Mouse (Mus musculus) hindbrain, embryonic 10.5 days (tissue): ENCODE measurements around the gene Pitpnc1. TPM values are rescaled to one million over a fixed set of nuclear protein-coding genes. Genes with fewer than 3 reads are reported as not detected.

Experiments
- DNase-seq: peaks from one replicate; pipeline ENCODE4 v3.0.0-alpha.2; 2017; ENCODE audit warnings: low spot score
- H3K27ac ChIP-seq: fragments of 300-500 bp; sonication (generic); 2 replicates; pipeline ENCODE4 v1.5.1; 2016; ENCODE audit warnings: mild to moderate bottlenecking, moderate library complexity
- H3K27me3 ChIP-seq: fragments of 300-500 bp; sonication (generic); 2 replicates; pipeline ENCODE4 v1.6.1; 2016; ENCODE audit warnings: mild to moderate bottlenecking; ENCODE audit not compliant: poor library complexity, insufficient read depth, severe bottlenecking
- H3K36me3 ChIP-seq: fragments of 300-500 bp; sonication (generic); 2 replicates; pipeline ENCODE4 v1.6.1; 2016; ENCODE audit warnings: mild to moderate bottlenecking, moderate library complexity
- H3K4me1 ChIP-seq: fragments of 300-500 bp; sonication (generic); replicated peaks from 2 replicates; pipeline ENCODE4 v1.6.1; 2016; ENCODE audit warnings: mild to moderate bottlenecking
- H3K4me3 ChIP-seq: fragments of 300-500 bp; sonication (generic); 2 replicates; pipeline ENCODE4 v1.5.1; 2016; ENCODE audit warnings: mild to moderate bottlenecking, moderate library complexity
- H3K9me3 ChIP-seq: fragments of 300-500 bp; sonication (generic); 2 replicates; pipeline ENCODE4 v1.6.1; 2016; ENCODE audit warnings: mild to moderate bottlenecking, moderate library complexity
- WGBS: fragments of 180-500 bp; shearing (Covaris S2); methylation state at CpG from one replicate; pipeline ENCODE4 v1.1.7; 2016; 5-methylcytosine and 5-hydroxymethylcytosine counted together
- polyA plus RNA-seq: library from polyadenylated mRNA; unstranded; fragments of >200 nt; fragmentation: Nextera tagmentation; extraction: Ambion mirVana; gene quantifications from 2 replicates; pipeline ENCODE4 v1.2.1, GENCODE M21; 2016

Gene Pitpnc1
- polyA plus RNA-seq, 1 experiment from 2014 or later, result 21.9 TPM

GRCm38 (mm10) chr11:107337391-107338148 lies 132.9 kb downstream of the Pitpnc1 start:
- Histone ChIP-seq H3K9me3 (no peaks in the 10 kb centered on the region), H3K4me3 (no peak overlapping the region; the same call in 1 of the 2 replicates), H3K27me3 (no peaks in the 10 kb centered on the region), H3K36me3 (peaks cover 23% of the 10 kb centered on the region), H3K4me1 (peaks cover 45% of the 10 kb centered on the region), H3K27ac (no peak overlapping the region)
- WGBS, result 40% methylated on average over 18 of the region's 18 CpGs
- peak; percentile 34 for DNase-seq

- WGBS, result 81% methylated on average over 11 of the region's 11 CpGs
Observed at GRCm38 (mm10) chr11:107335756-107336155, 134.7 kb downstream of the Pitpnc1 start.

GRCm38 (mm10) chr11:107334849-107335484 lies 135.5 kb downstream of the Pitpnc1 start:
- H3K27ac ChIP-seq, result no peak overlapping the region
- peaks cover 34% of the 10 kb centered on the region for H3K4me1 ChIP-seq
- WGBS, result 81% methylated on average over 15 of the region's 15 CpGs
- no peak for DNase-seq
- H3K4me3 ChIP-seq, result no peak overlapping the region
- no peaks in the 10 kb centered on the region for H3K27me3 ChIP-seq
- H3K36me3 ChIP-seq, result peaks cover 25% of the 10 kb centered on the region
- no peaks in the 10 kb centered on the region for H3K9me3 ChIP-seq

More at GRCm38 (mm10) chr11:107335756-107336155, 134.7 kb downstream of the Pitpnc1 start:
- Histone ChIP-seq H3K4me3 (no peak overlapping the region), H3K4me1 (peaks cover 36% of the 10 kb centered on the region), H3K27ac (no peak overlapping the region), H3K9me3 (no peaks in the 10 kb centered on the region), H3K27me3 (no peaks in the 10 kb centered on the region), H3K36me3 (peaks cover 25% of the 10 kb centered on the region)
- no peak for DNase-seq

GRCm38 (mm10) chr11:107332905-107333304 lies 137.6 kb downstream of the Pitpnc1 start:
- Histone ChIP-seq H3K4me1 (peaks cover 17% of the 10 kb centered on the region), H3K4me3 (no peak overlapping the region), H3K27ac (no peak overlapping the region), H3K27me3 (no peaks in the 10 kb centered on the region), H3K9me3 (no peaks in the 10 kb centered on the region), H3K36me3 (peaks cover 25% of the 10 kb centered on the region)
- 91% methylated on average over 3 of the region's 3 CpGs for WGBS
- no peak for DNase-seq

GRCm38 (mm10) chr11:107332332-107332731 lies 138.2 kb downstream of the Pitpnc1 start:
- Histone ChIP-seq H3K36me3 (peaks cover 25% of the 10 kb centered on the region), H3K4me3 (no peak overlapping the region), H3K27me3 (no peaks in the 10 kb centered on the region), H3K27ac (no peak overlapping the region), H3K4me1 (peaks cover 15% of the 10 kb centered on the region), H3K9me3 (no peaks in the 10 kb centered on the region)
- 98% methylated on average over 13 of the region's 13 CpGs for WGBS
- no peak for DNase-seq

GRCm38 (mm10) chr11:107331425-107331824 lies 139.1 kb downstream of the Pitpnc1 start:
- H3K27me3 ChIP-seq, result no peaks in the 10 kb centered on the region
- no peak overlapping the region for H3K27ac ChIP-seq
- H3K4me3 ChIP-seq, result no peak overlapping the region
- DNase-seq, result no peak
- 95% methylated on average over 2 of the region's 2 CpGs for WGBS
- no peaks in the 10 kb centered on the region for H3K9me3 ChIP-seq
- peaks cover 18% of the 10 kb centered on the region for H3K4me1 ChIP-seq
- peaks cover 25% of the 10 kb centered on the region for H3K36me3 ChIP-seq

GRCm38 (mm10) chr11:107327326-107327725 lies 143.2 kb downstream of the Pitpnc1 start:
- DNase-seq, result no peak
- Histone ChIP-seq H3K36me3 (no peaks in the 10 kb centered on the region), H3K4me1 (peaks cover 24% of the 10 kb centered on the region), H3K27me3 (no peaks in the 10 kb centered on the region), H3K27ac (no peak overlapping the region), H3K9me3 (no peaks in the 10 kb centered on the region), H3K4me3 (no peak overlapping the region)
- WGBS, result 83% methylated on average over 10 of the region's 10 CpGs

GRCm38 (mm10) chr11:107325739-107326725 lies 144.5 kb downstream of the Pitpnc1 start:
- Histone ChIP-seq H3K9me3 (peaks cover 5% of the 10 kb centered on the region; the same call in 1 of the 2 replicates), H3K4me1 (peaks cover 24% of the 10 kb centered on the region), H3K4me3 (peak overlapping the region; percentile 5; the same call in 1 of the 2 replicates), H3K27ac (peak overlapping the region; percentile 81), H3K27me3 (no peaks in the 10 kb centered on the region), H3K36me3 (no peaks in the 10 kb centered on the region)
- WGBS, result 33% methylated on average over 14 of the region's 14 CpGs
- DNase-seq, result peak; percentile 52

- peaks cover 24% of the 10 kb centered on the region for H3K4me1 ChIP-seq
- no peaks in the 10 kb centered on the region for H3K27me3 ChIP-seq
- WGBS, result 85% methylated on average over 4 of the region's 4 CpGs
- H3K9me3 ChIP-seq, result peaks cover 5% of the 10 kb centered on the region; the same call in 1 of the 2 replicates
- H3K36me3 ChIP-seq, result no peaks in the 10 kb centered on the region
- DNase-seq, result no peak
- no peak overlapping the region for H3K4me3 ChIP-seq
- peak overlapping the region; percentile 81; the same call in 1 of the 2 replicates for H3K27ac ChIP-seq
Observed at GRCm38 (mm10) chr11:107325226-107325625, 145.3 kb downstream of the Pitpnc1 start.

GRCm38 (mm10) chr11:107323173-107323572 lies 147.3 kb downstream of the Pitpnc1 start:
- no peak overlapping the region for H3K4me3 ChIP-seq
- no peak for DNase-seq
- H3K36me3 ChIP-seq, result peaks cover 7% of the 10 kb centered on the region; the same call in 1 of the 2 replicates
- H3K9me3 ChIP-seq, result peaks cover 5% of the 10 kb centered on the region; the same call in 1 of the 2 replicates
- 77% methylated on average over 18 of the region's 18 CpGs for WGBS
- H3K27me3 ChIP-seq, result no peaks in the 10 kb centered on the region
- H3K4me1 ChIP-seq, result peaks cover 31% of the 10 kb centered on the region
- no peak overlapping the region for H3K27ac ChIP-seq

- Histone ChIP-seq H3K36me3 (peaks cover 7% of the 10 kb centered on the region; the same call in 1 of the 2 replicates), H3K9me3 (peaks cover 5% of the 10 kb centered on the region; the same call in 1 of the 2 replicates)
- WGBS, result 92% methylated on average over 13 of the region's 13 CpGs
Observed at GRCm38 (mm10) chr11:107322226-107322625, 148.3 kb downstream of the Pitpnc1 start.

GRCm38 (mm10) chr11:107321819-107322218 lies 148.7 kb downstream of the Pitpnc1 start:
- 95% methylated on average over 3 of the region's 3 CpGs for WGBS

More at GRCm38 (mm10) chr11:107322226-107322625, 148.3 kb downstream of the Pitpnc1 start:
- Histone ChIP-seq H3K27me3 (no peaks in the 10 kb centered on the region), H3K4me3 (no peak overlapping the region), H3K27ac (no peak overlapping the region), H3K4me1 (peaks cover 35% of the 10 kb centered on the region)
- no peak for DNase-seq

More at GRCm38 (mm10) chr11:107321819-107322218, 148.7 kb downstream of the Pitpnc1 start:
- Histone ChIP-seq H3K36me3 (peaks cover 7% of the 10 kb centered on the region; the same call in 1 of the 2 replicates), H3K27ac (no peak overlapping the region), H3K4me3 (no peak overlapping the region), H3K9me3 (peaks cover 5% of the 10 kb centered on the region; the same call in 1 of the 2 replicates), H3K27me3 (no peaks in the 10 kb centered on the region), H3K4me1 (peaks cover 31% of the 10 kb centered on the region)
- DNase-seq, result no peak
